Mouse (Mus musculus) heart, postnatal 25 days (tissue): Measurements from ENCODE around the gene Olfr1328. TPM values are rescaled to one million over a fixed set of nuclear protein-coding genes. Genes with fewer than 3 reads are reported as not detected.
"Not testable (repeated sequence)": the region's sequence is repeated elsewhere in the genome, so short reads cannot be mapped to it uniquely, and the experiment has no call there.

Experiments
- DNase-seq: peaks from one replicate; pipeline ENCODE4 v3.0.0; 2022; ENCODE audit warnings: low spot score
- intact Hi-C: fragments of 180-260 bp; cut with DNase I; formaldehyde crosslinking; loops from one replicate; pipeline ENCODE4 v1.15.1; 2025
- total RNA-seq, 2 experiments: library from RNA; stranded (reverse); gene quantifications; 2 replicates each; pipeline ENCODE4 v1.2.3; 2021

Olfr1328 gene
- total RNA-seq = not detected

- DNase-seq = no peak
- intact Hi-C loops = no loop called here
Observed at GRCm38 (mm10) chr4:118938512-118938911, at the start of gene Olfr1328. Gene Olfr1328, minus strand, starts transcription at chr4:118938612.

DNA sequence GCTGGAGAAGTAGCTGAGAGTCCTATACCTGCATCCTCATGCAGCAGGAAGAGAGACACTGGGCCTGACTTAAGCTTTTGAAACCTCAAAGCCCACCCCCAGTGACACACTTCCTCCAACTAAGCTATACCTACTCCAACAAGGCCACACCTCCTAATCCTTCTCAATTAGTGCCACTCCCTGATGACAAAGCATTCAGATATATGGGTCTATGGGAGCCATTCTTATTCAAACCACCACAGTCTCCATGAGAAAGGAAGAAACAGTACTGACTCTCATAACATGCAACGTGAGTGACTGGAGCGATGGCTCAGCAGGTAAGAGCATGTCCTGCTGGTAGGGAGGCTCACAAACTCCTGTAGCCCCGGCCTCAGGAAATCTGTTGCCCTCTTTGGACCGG is 46.9 kb upstream of the Olfr1328 start:
- no peak for DNase-seq
- intact Hi-C loops = loop anchor here (5.0 kb wide), 1 partner anchor 43 kb away; no protein-coding TSS in a partner anchor

DNA sequence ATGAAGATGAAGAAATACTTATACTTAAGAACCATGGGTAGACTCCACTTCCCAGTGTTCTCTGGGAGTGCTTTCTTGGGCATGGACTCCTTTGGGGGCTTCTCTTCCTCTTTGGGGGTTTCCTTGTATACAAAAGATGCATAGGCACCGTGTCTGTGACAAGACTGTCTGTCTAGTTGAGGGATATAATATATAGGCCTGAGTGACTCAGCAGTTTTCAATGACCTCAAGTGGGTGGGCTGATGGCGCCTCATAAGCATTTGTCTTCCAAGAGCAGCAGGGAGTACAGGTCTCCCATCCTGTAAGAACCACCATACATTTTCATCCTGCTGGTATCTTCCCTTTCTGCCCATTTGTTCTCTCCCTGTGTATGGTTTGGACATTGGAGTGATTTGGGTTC is 34.9 kb upstream of the Olfr1328 start:
- intact Hi-C loops = no loop called here
- DNase-seq = no peak

DNA sequence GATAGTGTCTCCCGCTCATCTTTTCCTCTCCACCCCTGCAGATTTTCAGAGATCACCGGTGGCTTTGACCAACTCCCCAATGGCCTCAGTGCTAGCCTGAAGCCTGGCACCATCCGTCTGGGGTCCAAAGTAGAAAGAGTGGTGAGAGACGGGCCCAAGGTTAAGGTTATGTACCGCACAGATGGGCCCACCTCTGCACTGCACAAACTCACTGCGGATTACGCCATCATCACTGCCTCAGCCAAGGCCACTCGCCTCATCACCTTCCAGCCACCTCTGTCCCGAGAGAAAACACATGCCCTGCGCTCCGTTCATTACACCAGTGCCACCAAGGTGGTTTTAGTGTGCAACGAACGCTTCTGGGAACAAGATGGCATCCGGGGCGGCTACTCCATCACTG is 29.3 kb upstream of the Olfr1328 start:
- no peak for DNase-seq
- intact Hi-C loops = no loop called here

- intact Hi-C loops = no loop called here
- DNase-seq = peak; percentile 42
Observed at GRCm38 (mm10) chr4:118961141-118961628, 22.8 kb upstream of the Olfr1328 start, which contains the start of gene Lao1. Gene Lao1, plus strand, starts transcription at chr4:118961578.

DNA sequence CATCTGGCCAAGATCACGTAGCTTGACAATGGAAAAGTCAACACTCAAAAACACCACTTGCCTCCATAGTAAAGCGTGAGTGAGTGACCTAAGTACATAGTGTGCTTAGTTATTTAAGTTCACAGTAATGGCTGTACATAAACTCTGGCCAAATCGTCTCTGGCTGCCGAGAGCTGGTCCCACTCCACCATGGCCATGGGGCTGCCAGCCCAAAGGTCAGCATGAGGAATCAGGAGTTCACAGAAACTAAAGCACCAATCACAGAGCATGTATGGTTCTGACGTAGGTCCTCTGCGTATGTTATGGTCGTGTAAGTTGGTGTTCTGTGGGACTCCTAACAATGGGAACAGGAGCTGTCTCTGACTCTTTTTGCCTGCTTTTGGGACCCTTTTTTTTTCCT is 20.4 kb upstream of the Olfr1328 start:
- intact Hi-C loops = no loop called here

GRCm38 (mm10) chr4:118931326-118931725 is 7.1 kb downstream of the Olfr1328 start:
- intact Hi-C loops, DNase-seq: not testable (repeated sequence)

More for the DNA sequence above, 20.4 kb upstream of the Olfr1328 start:
- no peak for DNase-seq

GRCm38 (mm10) chr4:118917365-118917764 is 21.0 kb downstream of the Olfr1328 start, which contains the start of gene Olfr1329:
Gene Olfr1329, minus strand, starts transcription at chr4:118917465.
- intact Hi-C loops = not testable (repeated sequence)

DNA sequence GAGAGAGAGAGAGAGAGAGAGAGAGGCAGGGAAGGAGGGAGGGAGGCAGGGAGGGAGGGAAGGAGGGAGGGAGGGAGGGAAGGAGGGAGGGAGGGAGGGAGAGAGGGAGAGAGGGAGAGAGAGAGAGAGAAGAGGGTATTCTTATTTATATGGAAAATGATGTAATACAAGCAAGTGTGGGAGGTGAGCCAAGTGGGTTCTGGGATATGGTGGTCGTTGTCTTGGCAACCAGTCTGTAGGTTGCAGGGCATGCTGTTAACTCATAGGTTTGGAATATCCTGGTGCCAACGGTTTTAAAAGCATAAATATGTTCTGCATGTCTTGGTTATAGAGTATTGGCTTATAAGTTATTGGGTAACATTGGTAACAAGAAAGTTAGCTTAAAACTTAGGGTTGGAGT is 36.4 kb downstream of the Olfr1328 start:
- DNase-seq = no peak
- intact Hi-C loops = no loop called here

More at GRCm38 (mm10) chr4:118917365-118917764, 21.0 kb downstream of the Olfr1328 start, which contains the start of gene Olfr1329:
- DNase-seq = not testable (repeated sequence)

GRCm38 (mm10) chr4:118888297-118888696 is 50.1 kb downstream of the Olfr1328 start, which contains the start of gene Olfr1330:
Gene Olfr1330, plus strand, starts transcription at chr4:118888597.
- no peak for DNase-seq
- intact Hi-C loops = no loop called here

Other genes starting within 250 kb of the Olfr1328 start
- not detected for gene Olfr1342, start 245.9 kb downstream of the Olfr1328 start, total RNA-seq
- gene Olfr1341, start 235.1 kb downstream of the Olfr1328 start, total RNA-seq = not detected
- not detected for gene Olfr1340, start 218.5 kb downstream of the Olfr1328 start, total RNA-seq
- gene Olfr1339, start 206.4 kb downstream of the Olfr1328 start, total RNA-seq = not detected
- gene Olfr1338, start 179.9 kb downstream of the Olfr1328 start, total RNA-seq = not detected
- gene Olfr1337, start 156.0 kb downstream of the Olfr1328 start, total RNA-seq = not detected
- not detected for gene Olfr1335, start 128.7 kb downstream of the Olfr1328 start, total RNA-seq
- not detected for gene Olfr1333, start 102.3 kb downstream of the Olfr1328 start, total RNA-seq
- not detected for gene Olfr1331, start 74.0 kb downstream of the Olfr1328 start, total RNA-seq
- gene Olfr1330, start 50.0 kb downstream of the Olfr1328 start, total RNA-seq = not detected
- gene Olfr1329, start 21.1 kb downstream of the Olfr1328 start, total RNA-seq = not detected
- gene Lao1, start 23.0 kb upstream of the Olfr1328 start, total RNA-seq = under 1 TPM; 0.18 to 0.34 TPM
- gene Slc2a1, start 170.1 kb upstream of the Olfr1328 start, total RNA-seq = 1 to 10 TPM; 7.3 to 8.0 TPM
- 10 to 100 TPM; 21.4 to 25.0 TPM for gene Zfp691, start 235.6 kb upstream of the Olfr1328 start, total RNA-seq